Mouse (Mus musculus) bone marrow, adult 2 months (tissue): Measurements from ENCODE around the gene Sbf2. TPM values are rescaled to one million over a fixed set of nuclear protein-coding genes. Genes with fewer than 3 reads are reported as not detected.

Experiments used
- H3K27ac ChIP-seq: fragments of 200-500 bp; 2 replicates; pipeline ENCODE4 v1.5.1; 2012; ENCODE audit warnings: low read depth, mild to moderate bottlenecking, control low read depth, inconsistent platforms, low read length; ENCODE audit not compliant: control insufficient read depth, poor library complexity, insufficient read depth
- H3K4me1 ChIP-seq: fragments of 200-500 bp; 2 replicates; pipeline ENCODE4 v1.6.1; 2011; ENCODE audit warnings: low read length; ENCODE audit not compliant: control insufficient read depth, insufficient read depth
- H3K4me3 ChIP-seq: fragments of 200-500 bp; replicated peaks from 2 replicates; pipeline ENCODE3; 2011; ENCODE audit warnings: mild to moderate bottlenecking, low read depth, low read length, control low read depth; ENCODE audit not compliant: control insufficient read depth
- CTCF ChIP-seq: fragments of 200-500 bp; IDR thresholded peaks from 2 replicates; pipeline ENCODE4 v1.5.1; 2011; ENCODE audit warnings: low read length, control low read depth; ENCODE audit not compliant: control insufficient read depth, insufficient read depth
- POLR2A ChIP-seq: fragments of 200-500 bp; IDR thresholded peaks from 2 replicates; pipeline ENCODE4 v1.6.1; 2011; ENCODE audit warnings: low read depth, mild to moderate bottlenecking, control low read depth, low read length, borderline replicate concordance; ENCODE audit not compliant: control insufficient read depth
- WGBS: fragments of 180-500 bp; shearing (Covaris S2); methylation state at CpG from one replicate; pipeline ENCODE4 v1.1.7; 2018; 5-methylcytosine and 5-hydroxymethylcytosine counted together
- polyA plus RNA-seq: library from polyadenylated mRNA; stranded (reverse); fragments of >200 nt; gene quantifications from 2 replicates; pipeline ENCODE4 v1.2.4, GENCODE M21; 2011; ENCODE audit warnings: low replicate concordance; ENCODE audit not compliant: missing spikeins, insufficient read depth, insufficient read length

Sbf2 gene
- polyA plus RNA-seq, 1 experiment: 11.1 TPM

GRCm38 (mm10) chr7:110296889-110297603, 317.7 kb downstream of the Sbf2 start:
- Histone ChIP-seq H3K4me1 (no peaks in the 10 kb centered on the region), H3K4me3 (no peak overlapping the region), H3K27ac (no peak overlapping the region)
- TF ChIP-seq POLR2A (no peak), CTCF (no peak)
- 79% methylated on average over 17 of the region's 17 CpGs for WGBS

GRCm38 (mm10) chr7:110289647-110290046, 325.1 kb downstream of the Sbf2 start:
- TF ChIP-seq CTCF (no peak), POLR2A (no peak)
- WGBS: 76% methylated on average over 4 of the region's 4 CpGs
- Histone ChIP-seq H3K4me1 (no peaks in the 10 kb centered on the region; the same call in 1 of the 2 replicates), H3K27ac (no peak overlapping the region), H3K4me3 (no peak overlapping the region)

- WGBS: 77% methylated on average over 6 of the region's 6 CpGs
Measured at GRCm38 (mm10) chr7:110288731-110289191, 326.0 kb downstream of the Sbf2 start.

GRCm38 (mm10) chr7:110288191-110288604, 326.5 kb downstream of the Sbf2 start:
- WGBS: 84% methylated on average over 4 of the region's 4 CpGs

More at GRCm38 (mm10) chr7:110288731-110289191, 326.0 kb downstream of the Sbf2 start:
- TF ChIP-seq CTCF: no peak
- no peak for TF ChIP-seq POLR2A
- H3K4me3 ChIP-seq: no peak overlapping the region
- H3K27ac ChIP-seq: no peak overlapping the region
- H3K4me1 ChIP-seq: no peaks in the 10 kb centered on the region; the same call in none of the 2 replicates

GRCm38 (mm10) chr7:110287476-110288071, 327.1 kb downstream of the Sbf2 start:
- no peak for TF ChIP-seq POLR2A
- TF ChIP-seq CTCF: no peak
- Histone ChIP-seq H3K27ac (no peak overlapping the region), H3K4me1 (no peaks in the 10 kb centered on the region; the same call in none of the 2 replicates), H3K4me3 (no peak overlapping the region)
- 73% methylated on average over 8 of the region's 8 CpGs for WGBS

More at GRCm38 (mm10) chr7:110288191-110288604, 326.5 kb downstream of the Sbf2 start:
- TF ChIP-seq CTCF: no peak
- no peak for TF ChIP-seq POLR2A
- no peak overlapping the region for H3K4me3 ChIP-seq
- H3K4me1 ChIP-seq: no peaks in the 10 kb centered on the region; the same call in none of the 2 replicates
- no peak overlapping the region for H3K27ac ChIP-seq

GRCm38 (mm10) chr7:110286838-110287475, 327.8 kb downstream of the Sbf2 start:
- no peak for TF ChIP-seq POLR2A
- peak; percentile 92 for TF ChIP-seq CTCF
- Histone ChIP-seq H3K4me1 (no peaks in the 10 kb centered on the region; the same call in none of the 2 replicates), H3K27ac (peak overlapping the region; percentile 12; the same call in 1 of the 2 replicates), H3K4me3 (no peak overlapping the region)
- 15% methylated on average over 12 of the region's 12 CpGs for WGBS

GRCm38 (mm10) chr7:110286198-110286732, 328.5 kb downstream of the Sbf2 start:
- no peak for TF ChIP-seq CTCF
- no peak for TF ChIP-seq POLR2A
- H3K27ac ChIP-seq: peak overlapping the region; percentile 12; the same call in 1 of the 2 replicates
- H3K4me1 ChIP-seq: no peaks in the 10 kb centered on the region; the same call in none of the 2 replicates
- no peak overlapping the region for H3K4me3 ChIP-seq
- WGBS: 41% methylated on average over 8 of the region's 8 CpGs

GRCm38 (mm10) chr7:110285849-110286151, 328.9 kb downstream of the Sbf2 start:
- WGBS: 69% methylated on average over 3 of the region's 3 CpGs
- Histone ChIP-seq H3K27ac (peak overlapping the region; percentile 3), H3K4me1 (no peaks in the 10 kb centered on the region; the same call in none of the 2 replicates), H3K4me3 (no peak overlapping the region)
- no peak for TF ChIP-seq POLR2A
- no peak for TF ChIP-seq CTCF
